Mouse (Mus musculus) lung, embryonic 14.5 days (tissue): ENCODE data around the gene Tubb5. TPM values are rescaled to one million over a fixed set of nuclear protein-coding genes. Genes with fewer than 3 reads are reported as not detected.

ENCODE experiments used
- ATAC-seq: fragments of 200-750 bp; cut with Nextera tagmentation; 2 replicates; pipeline ENCODE4 v1.8.0; 2017; ENCODE audit warnings: mild to moderate bottlenecking, moderate TSS enrichment, moderate library complexity; ENCODE audit not compliant: insufficient read depth
- DNase-seq: peaks from one replicate; pipeline ENCODE4 v3.0.0-alpha.2; 2015
- H3K27ac ChIP-seq: fragments of 300-500 bp; sonication (generic); 2 replicates; pipeline ENCODE4 v1.5.1; 2014; ENCODE audit warnings: low read depth, mild to moderate bottlenecking, moderate library complexity
- H3K27me3 ChIP-seq: fragments of 300-500 bp; sonication (generic); 2 replicates; pipeline ENCODE4 v1.6.1; 2014; ENCODE audit warnings: low read length, control low read depth; ENCODE audit not compliant: insufficient read depth
- H3K36me3 ChIP-seq: fragments of 300-500 bp; sonication (generic); 2 replicates; pipeline ENCODE4 v1.6.1; 2014; ENCODE audit warnings: control low read depth; ENCODE audit not compliant: insufficient read depth
- H3K4me1 ChIP-seq: fragments of 300-500 bp; sonication (generic); 2 replicates; pipeline ENCODE4 v1.6.1; 2014; ENCODE audit warnings: antibody characterized with exemption, control low read depth; ENCODE audit not compliant: insufficient read depth
- H3K4me2 ChIP-seq: fragments of 300-500 bp; sonication (generic); 2 replicates; pipeline ENCODE4 v1.6.1; 2014; ENCODE audit warnings: mild to moderate bottlenecking
- H3K4me3 ChIP-seq: fragments of 300-500 bp; sonication (generic); 2 replicates; pipeline ENCODE4 v1.5.1; 2014; ENCODE audit warnings: low read depth, low read length
- H3K9ac ChIP-seq: fragments of 300-500 bp; sonication (generic); 2 replicates; pipeline ENCODE4 v1.6.1; 2014
- H3K9me3 ChIP-seq: fragments of 300-500 bp; sonication (generic); 2 replicates; pipeline ENCODE4 v1.6.1; 2016; ENCODE audit warnings: low read depth, low read length, control low read depth
- CTCF ChIP-seq: IDR thresholded peaks from 2 replicates; pipeline ENCODE4 v1.5.1; 2016; ENCODE audit warnings: antibody characterized with exemption, low read depth
- WGBS: fragments of 180-500 bp; shearing (Covaris S2); extraction: QIAGEN DNeasy Blood & Tissue Kit; methylation state at CpG from one replicate; pipeline ENCODE4 v1.1.7; 2014; 5-methylcytosine and 5-hydroxymethylcytosine counted together
- polyA plus RNA-seq: library from polyadenylated mRNA; unstranded; fragments of >200 nt; fragmentation: Nextera tagmentation; extraction: Ambion mirVana; gene quantifications from 2 replicates; pipeline ENCODE4 v1.2.1, GENCODE M21; 2014

Tubb5 gene
- polyA plus RNA-seq, 1 experiment from 2014 or later, result 1,206 TPM

DNA sequence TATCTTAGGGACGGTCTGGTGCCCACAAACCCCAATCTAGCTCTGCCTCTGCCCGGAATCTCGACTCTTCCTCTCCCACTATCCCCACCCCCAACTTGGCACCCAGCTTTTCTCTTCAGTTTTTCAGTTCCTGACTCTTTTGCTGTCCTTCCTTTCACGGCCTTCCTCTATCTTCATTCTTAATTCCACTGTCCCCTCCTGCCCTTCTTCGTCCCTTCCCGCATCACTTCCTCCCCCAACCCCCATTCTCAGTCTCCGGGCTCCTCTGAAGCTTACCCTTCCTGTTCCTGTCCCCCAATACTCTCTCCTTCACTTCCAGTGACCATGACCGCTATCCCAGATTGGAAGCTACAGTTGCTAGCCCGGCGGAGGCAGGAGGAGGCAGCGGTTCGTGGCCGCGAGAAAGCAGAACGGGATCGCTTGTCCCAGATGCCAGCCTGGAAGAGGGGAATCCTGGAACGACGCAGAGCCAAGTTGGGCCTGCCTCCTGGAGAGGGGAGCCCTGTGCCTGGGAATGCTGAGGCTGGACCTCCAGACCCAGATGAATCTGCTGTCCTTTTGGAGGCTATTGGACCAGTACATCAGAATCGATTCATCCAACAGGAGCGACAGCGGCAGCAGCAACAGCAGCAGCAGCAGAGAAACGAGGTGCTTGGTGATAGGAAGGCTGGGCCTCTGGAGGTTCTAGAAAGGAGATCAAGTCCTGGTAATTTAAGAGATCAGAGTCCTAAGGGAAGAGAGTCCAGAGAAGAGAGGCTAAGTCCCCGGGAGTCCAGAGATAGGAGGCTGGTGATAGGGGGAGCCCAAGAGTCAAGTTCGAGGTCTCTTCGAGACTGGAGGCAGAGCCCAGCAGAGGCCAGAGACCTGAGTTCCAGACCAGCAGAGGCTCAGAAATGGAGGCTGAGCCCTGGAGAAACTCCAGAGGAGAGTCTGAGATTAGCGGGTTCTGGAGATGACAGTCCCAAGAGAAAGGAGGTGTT lies 29.1 kb upstream of the Tubb5 start:
- WGBS, result 4% methylated on average over 26 of the region's 26 CpGs
- no peak for ATAC-seq

DNA sequence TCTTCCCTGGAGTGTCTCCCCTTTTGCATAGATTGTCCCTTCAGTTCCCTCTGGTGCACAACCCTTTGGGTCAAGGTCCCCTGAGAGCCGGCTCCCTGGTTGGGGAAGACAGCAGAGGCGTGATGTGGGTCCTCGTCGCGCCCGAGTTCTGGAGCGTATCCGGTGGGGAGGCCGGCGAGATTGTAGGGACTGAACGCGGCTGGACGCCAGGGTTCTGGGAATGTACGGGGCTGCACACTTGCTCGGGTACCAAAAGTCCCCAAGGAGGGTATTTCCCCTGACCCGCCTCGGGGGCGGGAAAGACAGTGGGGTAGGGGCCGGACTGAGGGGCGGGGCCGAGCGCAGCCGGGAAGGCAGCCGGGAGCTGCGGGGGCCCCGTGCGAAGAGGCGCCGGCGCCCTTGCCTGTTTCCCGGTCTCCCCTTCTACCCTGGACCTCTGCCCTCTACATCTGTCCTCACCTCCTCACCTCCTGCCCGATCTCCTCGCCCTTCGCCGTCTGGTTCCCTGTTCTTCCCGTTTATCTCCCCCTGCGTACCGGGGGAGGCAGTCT lies 28.2 kb upstream of the Tubb5 start:
- DNase-seq (peak; percentile 84), ATAC-seq (peak; percentile 61)
- peak overlapping the region; percentile 98 for H3K4me2 ChIP-seq
- no peaks in the 10 kb centered on the region for H3K9me3 ChIP-seq
- H3K4me1 ChIP-seq, result peaks cover 15% of the 10 kb centered on the region
- peaks cover 12% of the 10 kb centered on the region for H3K36me3 ChIP-seq
- H3K27me3 ChIP-seq, result no peaks in the 10 kb centered on the region
- peak overlapping the region; percentile 98 for H3K27ac ChIP-seq
- H3K9ac ChIP-seq, result peak overlapping the region; percentile 80
- H3K4me3 ChIP-seq, result peak overlapping the region; percentile 68
- WGBS, result under 1% methylated on average over 38 of the region's 38 CpGs
- no peak for TF ChIP-seq CTCF

More for the DNA sequence above, 29.1 kb upstream of the Tubb5 start:
- DNase-seq, result peak; percentile 69
- peaks cover 17% of the 10 kb centered on the region for H3K36me3 ChIP-seq
- H3K27ac ChIP-seq, result peak overlapping the region; percentile 98
- H3K9ac ChIP-seq, result peak overlapping the region; percentile 80
- 0 out of 2 replicates have a peak, but pooled peaks have one; percentile 33 for TF ChIP-seq CTCF
- peak overlapping the region; percentile 98 for H3K4me2 ChIP-seq
- no peaks in the 10 kb centered on the region for H3K27me3 ChIP-seq
- H3K4me3 ChIP-seq, result peak overlapping the region; percentile 68
- peaks cover 15% of the 10 kb centered on the region for H3K4me1 ChIP-seq
- no peaks in the 10 kb centered on the region for H3K9me3 ChIP-seq

DNA sequence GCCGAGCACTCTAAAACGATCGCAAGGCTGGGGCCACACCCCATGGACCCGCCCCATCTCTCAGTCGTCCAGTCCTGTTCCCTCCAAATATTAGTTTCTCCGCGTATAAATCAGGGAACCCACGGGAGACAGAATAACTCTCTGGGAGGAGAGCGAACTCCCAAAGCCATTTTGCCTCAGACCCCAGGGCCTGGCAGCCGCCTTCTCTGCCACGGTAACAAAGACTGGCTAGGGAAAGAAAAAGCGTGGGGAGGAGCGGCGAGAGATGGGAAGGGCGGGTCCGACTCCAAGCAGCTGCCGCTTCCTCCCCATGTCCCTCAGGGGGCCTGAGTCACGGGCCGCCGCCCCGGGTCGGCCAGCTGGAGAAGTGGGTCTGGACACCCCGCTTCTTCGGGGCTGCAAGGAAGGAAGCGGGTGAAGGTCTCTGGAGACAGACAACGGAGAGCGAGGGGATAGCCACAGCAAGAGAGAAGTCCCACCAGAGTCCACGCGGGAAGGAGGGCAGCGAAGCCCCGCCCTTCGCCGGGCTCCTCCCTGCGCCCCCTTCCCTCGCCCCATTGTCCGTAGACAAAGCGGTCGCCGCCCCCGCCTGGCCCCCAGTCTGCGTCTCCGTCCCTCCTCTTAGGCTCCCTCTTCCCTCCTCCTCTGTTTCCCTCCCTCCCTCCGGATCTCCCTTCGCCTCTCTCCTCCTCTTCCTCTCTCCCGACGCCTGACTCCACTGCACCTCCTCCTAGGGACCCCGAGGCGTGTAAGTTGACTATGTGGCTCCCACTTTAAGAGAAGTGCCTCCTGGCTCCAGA lies 27.6 kb upstream of the Tubb5 start, which contains the start of gene Ppp1r18:
Ppp1r18 (plus strand) TSS at position 113 of the 800 bp plus-strand sequence.
- DNase-seq, result peak; percentile 89
- no peaks in the 10 kb centered on the region for H3K9me3 ChIP-seq
- WGBS, result under 1% methylated on average over 43 of the region's 48 CpGs
- H3K4me3 ChIP-seq, result peak within 1 kb of the TSS; percentile 68
- H3K27ac ChIP-seq, result peak within 1 kb of the TSS; percentile 98
- H3K36me3 ChIP-seq, result peaks cover 8% of the 10 kb centered on the region
- H3K4me2 ChIP-seq, result peak within 1 kb of the TSS; percentile 98
- H3K4me1 ChIP-seq, result peaks cover 16% of the 10 kb centered on the region
- H3K9ac ChIP-seq, result peak within 1 kb of the TSS; percentile 80
- H3K27me3 ChIP-seq, result no peaks in the 10 kb centered on the region
- no peak for TF ChIP-seq CTCF
- peak; percentile 70 for ATAC-seq

DNA sequence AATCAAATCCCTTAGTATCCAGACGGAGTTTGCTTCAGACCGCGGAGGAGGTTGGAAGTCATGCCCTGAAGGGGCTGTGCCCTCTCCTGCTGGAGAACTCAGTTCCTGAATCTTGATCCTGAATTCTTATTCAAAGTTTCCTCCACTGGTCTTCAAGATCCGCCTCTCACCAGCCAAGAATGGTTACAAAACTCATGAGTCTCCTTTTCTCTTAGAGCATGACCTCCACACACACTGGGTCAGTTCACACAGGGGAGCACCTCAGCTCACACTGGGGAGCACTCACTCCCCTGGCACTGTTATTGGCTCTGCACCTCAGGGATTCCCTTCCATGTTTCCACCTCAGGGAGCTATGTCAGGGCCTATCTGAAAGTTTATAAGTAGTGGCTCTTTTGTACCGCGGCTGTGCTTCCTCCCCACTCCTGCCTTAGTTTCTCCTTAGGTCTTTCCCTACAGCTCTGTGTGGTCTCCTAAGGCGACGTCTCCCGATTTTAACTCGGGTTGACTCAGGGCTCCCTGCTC lies 26.8 kb upstream of the Tubb5 start:
- Histone ChIP-seq H3K27me3 (no peaks in the 10 kb centered on the region), H3K4me1 (peaks cover 13% of the 10 kb centered on the region; the same call in 1 of the 2 replicates), H3K4me2 (peak overlapping the region; percentile 98), H3K9me3 (no peaks in the 10 kb centered on the region), H3K36me3 (peaks cover 8% of the 10 kb centered on the region; the same call in 1 of the 2 replicates), H3K4me3 (peak overlapping the region; percentile 68), H3K27ac (peak overlapping the region; percentile 98), H3K9ac (peak overlapping the region; percentile 80)
- DNase-seq (no peak), ATAC-seq (no peak)
- no peak for TF ChIP-seq CTCF
- 23% methylated on average over 10 of the region's 10 CpGs for WGBS

DNA sequence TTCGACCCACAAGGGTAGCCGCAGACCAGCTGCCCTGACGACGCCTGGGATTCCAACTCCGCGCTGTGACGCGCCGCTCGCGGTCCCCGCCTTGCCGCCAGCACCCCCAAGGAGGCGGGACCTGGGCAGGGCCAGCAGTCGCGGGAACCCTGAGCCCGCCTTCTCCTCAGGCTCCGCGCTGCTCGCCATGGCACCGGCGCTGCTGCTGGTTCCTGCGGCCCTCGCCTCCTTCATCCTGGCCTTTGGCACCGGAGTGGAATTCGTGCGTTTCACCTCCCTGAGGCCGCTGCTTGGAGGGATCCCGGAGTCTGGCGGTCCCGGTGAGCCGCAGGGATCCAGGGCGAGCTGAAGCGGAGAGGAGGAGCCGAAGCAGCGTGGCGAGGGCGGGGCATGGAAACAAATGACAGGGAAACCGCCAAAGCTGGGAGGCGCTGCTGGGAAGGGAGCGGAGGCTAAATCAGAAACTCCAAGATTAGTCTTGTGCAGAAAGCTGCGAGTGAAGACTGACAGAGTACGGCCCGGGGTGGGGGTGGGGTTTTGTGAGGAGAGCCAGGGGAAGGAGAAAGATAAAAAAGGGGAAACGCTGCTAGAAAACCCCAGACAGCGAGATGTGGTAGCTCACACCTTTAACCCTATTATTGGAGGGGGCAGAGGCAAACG lies 23.2 kb upstream of the Tubb5 start, which contains the start of gene Nrm:
Nrm (plus strand) TSS at position 121 of the 660 bp plus-strand sequence.
- Histone ChIP-seq H3K27me3 (no peaks in the 10 kb centered on the region), H3K27ac (peak within 1 kb of the TSS; percentile 86), H3K9me3 (no peaks in the 10 kb centered on the region), H3K4me1 (0 out of 2 replicates have a peak, but pooled peaks cover 7% of the 10 kb centered on the region), H3K9ac (peak within 1 kb of the TSS; percentile 68), H3K36me3 (peaks cover 33% of the 10 kb centered on the region), H3K4me3 (peak within 1 kb of the TSS; percentile 66), H3K4me2 (peak within 1 kb of the TSS; percentile 67)
- ATAC-seq (peak; percentile 92), DNase-seq (peak; percentile 96)
- under 1% methylated on average over 47 of the region's 47 CpGs for WGBS
- peak; percentile 62 for TF ChIP-seq CTCF

DNA sequence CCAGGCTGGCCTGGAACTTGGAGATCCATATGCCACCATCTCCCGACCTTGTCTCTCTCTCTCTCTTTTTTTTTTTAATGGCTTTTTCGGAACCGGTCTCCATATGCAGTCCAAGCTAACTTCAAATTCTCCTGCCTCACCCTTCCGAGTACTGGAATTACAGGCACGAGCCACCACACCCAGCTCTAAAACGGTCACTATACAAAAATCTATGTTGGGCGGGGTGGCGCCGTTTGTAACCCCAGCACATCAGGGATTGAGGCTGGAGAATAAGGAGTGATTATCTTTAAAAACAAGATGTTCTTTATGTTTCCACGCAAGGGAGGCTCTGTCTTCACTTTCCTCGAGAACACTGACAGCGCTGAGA lies 22.7 kb upstream of the Tubb5 start:
- Histone ChIP-seq H3K36me3 (peaks cover 37% of the 10 kb centered on the region), H3K4me1 (0 out of 2 replicates have a peak, but pooled peaks cover 7% of the 10 kb centered on the region), H3K4me2 (peak overlapping the region; percentile 67), H3K27ac (peak overlapping the region; percentile 86), H3K9ac (peak overlapping the region; percentile 68), H3K9me3 (no peaks in the 10 kb centered on the region), H3K4me3 (peak overlapping the region; percentile 66), H3K27me3 (no peaks in the 10 kb centered on the region)
- no peak for TF ChIP-seq CTCF
- no peak; the same call in 1 of the 2 replicates for ATAC-seq
- 3% methylated on average over 12 of the region's 12 CpGs for WGBS
- no peak for DNase-seq
